Mouse (Mus musculus): ENCODE measurements around the gene Iyd.

Gene Iyd

DNA sequence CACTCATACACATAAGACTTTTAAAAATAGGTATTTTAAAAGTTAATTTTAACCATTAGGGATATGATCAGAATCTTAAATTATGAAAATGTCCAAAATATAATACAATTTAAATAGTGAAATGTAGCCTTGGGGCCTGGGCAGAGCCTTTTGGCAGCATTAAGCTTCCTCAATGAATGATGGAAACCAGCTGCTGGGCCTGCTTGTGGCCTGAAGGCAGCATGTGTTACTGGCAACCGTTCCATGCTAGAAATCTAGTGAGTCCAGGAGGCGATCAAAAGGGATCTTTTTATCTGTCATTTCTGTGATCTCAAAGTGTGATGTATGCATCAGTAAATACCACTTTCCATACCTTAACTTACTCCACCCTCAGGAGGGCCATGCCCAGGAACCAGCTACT is 9.3 kb downstream of the Iyd start:
- in situ Hi-C loops (cut with MboI), result no loop called here

DNA sequence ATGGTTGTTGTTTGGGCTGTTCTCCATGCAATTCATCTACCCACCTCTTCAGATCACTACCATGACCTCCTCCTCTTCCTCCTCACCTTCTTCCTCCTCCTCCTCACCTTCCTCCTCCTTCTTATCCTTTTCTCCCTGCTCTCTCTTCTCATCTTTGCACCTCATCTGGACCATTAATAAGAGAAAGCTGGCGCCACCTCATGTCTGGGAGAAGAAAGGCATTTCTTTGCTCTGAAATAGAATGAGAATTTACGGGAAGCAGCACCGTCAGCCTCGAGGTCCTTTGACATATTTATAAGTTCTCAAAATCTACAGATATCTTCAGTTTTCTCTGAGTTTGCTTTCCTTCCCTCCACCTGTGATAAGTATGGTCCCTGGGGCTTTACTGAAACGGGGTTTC is 15.1 kb downstream of the Iyd start:
- in situ Hi-C loops (cut with MboI), result no loop called here

GRCm38 (mm10) chr10:3556538-3556937 is 16.5 kb downstream of the Iyd start:
- in situ Hi-C loops (cut with MboI), result no loop called here

GRCm38 (mm10) chr10:3559136-3559535 is 19.1 kb downstream of the Iyd start:
- in situ Hi-C loops (cut with MboI), result no loop called here

DNA sequence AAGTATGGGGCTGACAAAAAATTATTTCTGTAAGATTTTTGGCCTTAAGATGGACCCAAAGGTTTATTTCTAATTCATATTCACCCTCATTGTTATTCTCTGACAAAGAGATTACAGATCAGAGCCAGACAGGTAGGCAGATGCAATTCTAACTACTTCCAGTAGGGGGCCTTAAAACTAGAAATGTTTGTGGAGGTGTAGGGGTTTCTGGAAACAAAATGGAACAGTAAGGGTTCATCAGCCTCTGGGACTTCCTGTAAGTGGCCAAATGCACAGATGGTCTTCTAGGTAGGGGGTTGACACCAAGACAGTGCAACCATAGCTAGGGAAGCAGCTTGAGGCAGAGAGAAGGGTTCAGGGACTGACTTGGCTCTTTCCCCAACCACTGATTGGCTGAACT is 22.1 kb downstream of the Iyd start:
- in situ Hi-C loops (cut with MboI), result no loop called here

DNA sequence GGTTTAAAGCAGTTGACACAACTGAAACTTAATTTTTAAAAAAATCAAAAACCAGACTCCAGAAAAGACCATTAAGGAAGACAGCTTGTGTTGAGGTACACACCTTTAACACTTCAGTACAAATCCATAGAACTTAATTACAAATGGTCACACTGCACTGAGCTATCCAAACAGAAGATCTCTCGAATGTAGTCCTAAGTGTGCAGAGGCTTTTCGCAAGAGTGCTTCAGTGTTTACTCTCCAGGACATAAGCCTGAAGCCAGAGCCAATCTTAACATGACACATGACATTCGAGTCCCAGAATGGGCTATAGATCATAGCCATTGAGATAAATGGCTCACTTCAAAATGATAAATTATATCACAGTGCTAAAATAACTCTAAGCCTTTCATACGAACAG is 25.1 kb downstream of the Iyd start:
- in situ Hi-C loops (cut with MboI), result no loop called here

DNA sequence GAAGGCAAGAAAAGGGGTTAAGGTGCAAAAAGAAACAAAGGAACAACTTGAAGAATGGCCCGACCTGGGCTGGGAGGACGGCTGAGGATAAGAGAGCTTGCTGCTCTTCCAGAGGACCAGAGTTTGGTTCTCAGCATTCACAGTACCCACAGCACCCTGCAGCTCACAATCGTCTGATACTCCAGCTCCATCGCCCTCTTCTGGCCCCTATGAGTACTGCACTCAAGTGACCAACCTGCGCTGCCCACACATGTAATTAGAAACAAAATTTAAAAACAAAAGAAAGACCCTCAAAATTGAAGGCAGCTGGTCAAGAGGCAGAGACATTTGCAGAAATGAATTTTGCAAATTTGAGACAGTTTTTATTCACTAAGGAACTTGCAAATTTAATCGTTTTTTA is 27.8 kb downstream of the Iyd start:
- in situ Hi-C loops (cut with MboI), result no loop called here

GRCm38 (mm10) chr10:3572723-3573649 is 32.9 kb downstream of the Iyd start:
- in situ Hi-C loops (cut with MboI), result no loop called here

DNA sequence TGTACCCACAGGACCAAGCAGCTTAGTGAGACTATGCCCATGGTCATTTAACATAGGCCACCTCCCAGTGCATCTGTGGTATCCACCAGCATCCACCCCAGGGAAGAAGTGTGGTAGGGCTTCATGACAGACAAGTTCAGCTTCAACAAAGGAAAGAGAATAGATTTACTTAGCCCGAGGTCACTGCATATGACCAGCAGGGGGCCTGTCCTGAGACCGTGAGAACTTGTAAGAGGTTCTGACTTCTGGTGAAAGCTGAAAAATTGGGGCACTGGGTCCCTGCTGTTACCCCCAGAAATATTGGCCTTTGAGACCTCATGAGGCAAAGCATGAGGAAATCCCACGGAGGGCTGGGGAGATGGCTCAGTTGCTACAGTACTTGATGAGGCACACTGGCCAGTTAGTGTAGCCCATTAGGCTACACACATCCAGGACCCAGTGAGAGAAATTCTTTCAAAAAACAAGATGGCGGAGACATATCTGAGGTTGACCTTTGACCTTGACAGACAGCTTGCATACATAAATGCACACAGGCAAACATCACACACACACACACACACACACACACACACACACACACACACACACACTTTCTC is 34.0 kb downstream of the Iyd start:
- in situ Hi-C loops (cut with MboI), result no loop called here

GRCm38 (mm10) chr10:3590632-3591031 is 50.6 kb downstream of the Iyd start:
- in situ Hi-C loops (cut with MboI), result no loop called here

GRCm38 (mm10) chr10:3591790-3592189 is 51.8 kb downstream of the Iyd start:
- in situ Hi-C loops (cut with MboI), result no loop called here

DNA sequence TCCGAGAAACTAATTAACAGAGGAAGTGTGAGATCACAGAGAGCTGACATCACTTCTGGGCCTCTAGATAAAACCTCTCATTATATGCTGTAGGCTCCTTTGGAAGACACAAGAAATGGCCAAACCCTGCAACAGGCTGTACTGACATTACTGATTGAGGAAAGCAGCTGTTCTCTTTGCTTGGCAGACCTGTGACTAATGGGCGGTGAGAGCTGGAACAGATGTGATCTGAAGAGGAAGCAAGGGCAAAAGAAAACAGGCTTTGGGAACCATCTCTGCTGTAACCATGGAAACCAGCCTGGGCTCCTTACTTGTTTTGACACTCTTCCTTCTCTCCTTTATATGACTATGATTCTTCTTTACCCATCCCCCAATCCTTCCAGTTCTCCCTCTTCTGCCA is 56.7 kb downstream of the Iyd start:
- in situ Hi-C loops (cut with MboI), result no loop called here

- in situ Hi-C loops (cut with MboI), result no loop called here
These were observed 57.7 kb downstream of the Iyd start for GRCm38 (mm10) chr10:3597760-3598159.

Measured in mature B cell (primary cell).